Mouse (Mus musculus) embryo, embryonic 11 days (tissue): ENCODE results near the gene St14.
"Not testable (repeated sequence)": the region's sequence is repeated elsewhere in the genome, so short reads cannot be mapped to it uniquely, and the experiment has no call there.

ENCODE experiments used
- DNase-seq: peaks from one replicate; pipeline ENCODE4 v3.0.0-alpha.2; 2015

The St14 gene

DNA sequence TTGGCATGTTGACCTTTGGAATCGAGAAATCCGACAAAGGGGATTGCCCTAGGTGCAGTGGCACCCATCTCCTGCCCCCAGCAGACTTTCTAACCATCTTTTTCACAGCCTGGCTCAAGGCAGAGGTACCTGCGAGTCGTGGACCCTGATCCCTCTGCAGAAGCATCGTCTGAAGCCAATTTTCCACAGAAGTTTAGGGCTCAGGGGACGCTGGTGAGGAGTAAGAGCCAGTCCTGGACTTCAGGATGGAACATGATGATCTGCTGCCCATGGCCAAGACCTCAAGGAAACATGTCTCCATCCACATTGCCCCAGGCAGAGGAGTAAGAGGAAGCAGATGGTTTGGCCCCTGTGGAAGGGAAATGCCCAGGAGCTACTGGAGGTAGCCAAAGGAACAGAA is 48.9 kb downstream of the St14 start:
- DNase-seq: no peak

DNA sequence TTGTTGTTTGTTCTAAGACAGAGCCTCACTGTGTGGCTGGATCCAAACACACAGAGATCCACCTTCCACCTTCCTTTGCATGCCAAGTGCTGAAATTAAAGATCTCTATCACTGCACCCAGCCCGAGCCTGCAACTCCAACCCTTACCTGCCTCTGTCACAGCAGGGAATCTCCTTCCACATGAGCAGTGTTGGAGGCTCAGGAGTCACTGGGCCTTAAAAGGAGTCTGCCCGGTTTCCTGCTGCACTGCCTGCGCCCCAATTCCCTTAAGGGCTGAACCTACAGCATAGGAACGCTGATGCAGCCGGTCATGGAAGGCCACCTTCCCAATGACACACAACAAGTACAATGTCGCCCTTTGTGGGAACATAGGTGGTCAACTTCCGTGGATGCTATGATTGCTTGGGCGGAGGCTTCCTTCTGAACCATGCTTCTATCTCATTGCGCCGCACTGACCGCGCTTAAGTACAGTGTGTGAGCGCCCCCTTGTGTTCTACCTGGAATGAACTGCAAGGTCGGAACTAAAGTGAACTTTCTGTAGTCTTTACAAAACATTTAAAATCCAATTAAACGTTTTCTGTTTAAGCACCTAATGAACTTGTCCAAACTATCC is 49.5 kb downstream of the St14 start:
- peak; percentile 89 for DNase-seq

DNA sequence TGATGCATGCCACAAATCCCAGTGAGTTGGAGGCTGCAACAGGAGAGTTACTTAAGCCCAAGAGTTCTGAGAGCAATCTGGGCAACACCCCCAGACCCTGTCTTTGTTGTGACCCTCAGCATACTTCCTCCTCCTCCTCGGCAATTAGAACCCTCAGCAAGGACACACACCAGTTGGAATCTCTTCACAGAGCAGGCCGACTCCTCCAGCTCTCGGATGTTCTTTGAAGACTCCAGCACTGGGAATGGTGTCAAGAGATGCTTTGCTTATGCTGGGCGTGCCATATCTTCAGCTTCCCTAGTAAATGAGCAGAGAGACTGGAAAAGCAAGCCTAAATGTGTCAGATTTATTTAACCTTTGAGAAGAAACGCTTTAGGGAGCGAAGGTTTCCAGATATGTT is 50.9 kb downstream of the St14 start:
- DNase-seq: no peak

DNA sequence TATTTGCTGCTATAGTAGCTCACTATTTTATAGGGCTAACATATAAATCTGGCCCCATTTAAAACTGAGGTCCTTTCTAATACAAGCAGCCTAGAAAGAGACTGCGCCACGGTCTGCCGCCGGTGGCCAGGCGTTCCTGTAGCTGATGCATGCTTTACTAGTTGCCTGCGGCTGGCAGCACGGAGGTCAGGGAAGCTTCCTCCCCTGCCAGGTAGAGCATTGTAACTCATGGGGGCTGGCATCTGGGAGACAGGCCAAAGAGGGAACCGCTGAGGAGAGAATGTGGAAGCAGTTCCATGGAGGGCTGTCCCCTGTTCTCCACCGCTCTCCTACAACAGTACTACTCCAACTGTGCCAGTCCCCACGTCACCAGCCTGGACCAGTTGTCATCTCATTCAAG is 56.8 kb downstream of the St14 start:
- DNase-seq: no peak

DNA sequence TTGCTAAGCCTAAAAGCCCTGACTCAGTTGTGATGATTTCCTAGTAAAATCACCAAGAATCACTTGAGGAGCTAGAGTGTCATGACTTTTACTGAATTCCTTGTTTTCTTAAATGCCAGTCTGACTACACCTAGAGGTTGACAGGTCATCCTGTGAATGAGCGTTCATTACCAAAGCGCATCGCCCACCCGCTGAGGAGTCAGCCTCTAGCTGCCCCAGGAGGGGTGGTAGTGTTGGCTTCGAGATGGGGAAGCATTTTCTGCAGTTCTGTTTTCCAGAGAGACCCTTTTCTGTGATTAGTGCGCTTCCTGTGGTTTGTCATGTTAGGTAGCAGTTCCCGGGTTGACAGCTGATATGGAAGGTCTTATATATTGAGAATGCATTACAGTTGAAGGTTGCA is 57.9 kb downstream of the St14 start:
- no peak for DNase-seq

DNA sequence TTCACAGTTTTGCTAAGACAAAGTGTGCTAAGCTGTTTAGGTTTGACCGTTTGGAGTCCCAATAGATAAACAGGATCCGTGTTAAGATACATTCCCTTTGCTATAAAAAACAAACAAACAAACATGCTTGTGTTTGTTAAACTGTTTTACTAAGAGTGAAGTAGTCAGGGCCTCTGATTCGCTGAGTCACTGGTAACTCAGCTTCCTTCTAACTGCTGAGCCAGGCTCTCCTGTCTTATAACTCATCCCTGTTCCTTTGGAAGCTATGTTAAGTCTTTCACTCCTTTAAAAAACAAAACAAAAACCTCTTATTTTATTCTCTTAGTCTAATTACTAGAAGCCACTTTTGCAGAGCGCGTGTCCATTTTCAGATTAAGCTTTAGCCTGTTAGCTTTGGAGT is 59.4 kb downstream of the St14 start:
- no peak for DNase-seq

DNA sequence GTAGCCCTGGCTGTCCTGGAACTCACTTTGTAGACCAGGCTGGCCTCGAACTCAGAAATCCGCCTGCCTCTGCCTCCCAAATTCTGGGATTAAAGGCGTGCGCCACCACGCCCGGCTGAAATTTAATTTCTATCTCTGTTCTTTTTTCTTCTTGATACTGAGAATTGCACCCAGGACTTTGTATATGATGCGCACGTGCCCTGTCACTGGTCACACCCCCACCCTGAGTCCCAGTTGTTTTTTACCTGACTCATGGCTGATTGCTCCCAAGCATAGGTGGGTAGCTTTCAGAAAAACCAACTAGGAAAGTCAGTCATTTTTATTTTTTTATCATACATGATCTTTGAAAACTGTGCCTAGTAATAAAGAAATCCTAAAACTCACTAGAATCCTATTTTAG is 60.9 kb downstream of the St14 start:
- no peak for DNase-seq

DNA sequence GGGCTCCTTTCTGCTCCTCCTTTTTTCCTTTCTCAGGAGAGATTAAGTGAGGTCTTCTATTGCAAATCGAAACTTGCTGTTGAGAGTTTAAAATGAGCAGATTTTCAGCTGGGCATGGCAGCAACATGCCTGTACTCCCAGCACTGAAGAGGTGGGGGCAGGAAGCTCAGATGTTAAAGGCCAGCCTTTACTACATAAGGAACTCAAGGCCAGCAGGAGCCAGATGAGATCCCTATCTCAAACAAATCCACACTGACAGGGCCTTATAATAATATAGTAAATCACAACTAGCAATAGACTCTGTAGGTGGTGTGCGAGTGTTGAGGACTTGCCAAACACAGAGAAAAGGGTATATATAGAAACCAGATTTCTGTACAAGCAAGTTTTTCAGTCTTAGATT is 72.9 kb downstream of the St14 start:
- no peak for DNase-seq

DNA sequence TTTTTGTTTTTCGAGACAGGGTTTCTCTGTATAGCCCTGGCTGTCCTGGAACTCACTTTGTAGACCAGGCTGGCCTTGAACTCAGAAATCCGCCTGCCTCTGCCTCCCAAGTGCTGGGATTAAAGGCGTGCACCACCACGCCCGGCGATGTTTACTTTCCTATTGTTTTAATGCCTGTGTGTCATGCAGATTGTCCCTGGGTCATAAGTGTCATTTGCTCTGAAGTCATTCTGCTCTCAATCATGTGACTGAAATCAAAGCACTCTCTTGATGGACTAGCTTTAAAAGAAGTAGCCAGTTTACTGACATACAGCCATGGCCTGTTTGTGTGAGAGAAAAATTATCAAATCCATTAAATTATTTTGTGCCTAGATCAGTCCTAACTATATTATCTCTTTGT is 80.1 kb downstream of the St14 start:
- not testable (repeated sequence) for DNase-seq

DNA sequence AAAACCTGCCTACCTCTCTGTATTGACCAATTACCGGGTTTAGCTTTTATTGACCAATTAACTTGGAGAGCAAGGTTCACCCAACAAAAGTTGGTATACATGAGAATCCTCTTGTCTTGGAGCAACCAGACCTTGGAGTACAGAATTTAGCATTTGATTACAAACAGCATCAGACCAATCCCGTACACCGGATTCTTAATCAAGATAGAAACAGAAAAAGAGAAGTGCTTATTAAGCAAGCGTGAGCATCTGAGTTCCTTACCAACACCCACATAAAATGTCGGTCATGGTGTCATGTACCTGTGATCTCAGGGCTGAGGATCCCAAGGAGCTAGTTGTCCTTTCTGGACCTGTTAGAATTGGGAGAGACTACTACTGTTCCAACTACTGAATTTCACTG is 81.4 kb downstream of the St14 start:
- no peak for DNase-seq
